Mouse (Mus musculus) R1 (cell line): ENCODE results near the gene Uckl1.
A peak's percentile ranks its signal among the peaks of the same experiment; 100 is the strongest.

ENCODE experiments used
- DNase-seq: peaks from one replicate; pipeline ENCODE4 v3.0.0-alpha.2; 2018; ENCODE audit warnings: low read depth, low spot score

Uckl1 gene

GRCm38 (mm10) chr2:181589732-181590105 is 5.0 kb upstream of the Uckl1 start:
- DNase-seq: no peak

- no peak for DNase-seq
Observed at GRCm38 (mm10) chr2:181589011-181589731, 4.5 kb upstream of the Uckl1 start.

GRCm38 (mm10) chr2:181588229-181588780 is 3.6 kb upstream of the Uckl1 start:
- DNase-seq: no peak

GRCm38 (mm10) chr2:181587796-181588195 is 3.1 kb upstream of the Uckl1 start:
- no peak for DNase-seq

GRCm38 (mm10) chr2:181586124-181586523 is 1.4 kb upstream of the Uckl1 start:
- no peak for DNase-seq

- DNase-seq: no peak
Observed at GRCm38 (mm10) chr2:181585506-181585905, 814 bp upstream of the Uckl1 start.

GRCm38 (mm10) chr2:181583460-181584257 is 1.0 kb downstream of the Uckl1 start:
- DNase-seq: no peak

GRCm38 (mm10) chr2:181582939-181583338 is 1.8 kb downstream of the Uckl1 start:
- DNase-seq: no peak

GRCm38 (mm10) chr2:181582358-181582757 is 2.3 kb downstream of the Uckl1 start:
- no peak for DNase-seq

GRCm38 (mm10) chr2:181581402-181582120 is 3.1 kb downstream of the Uckl1 start:
- peak; percentile 81 for DNase-seq

- DNase-seq: peak; percentile 96
Observed at GRCm38 (mm10) chr2:181581016-181581401, 3.7 kb downstream of the Uckl1 start.

GRCm38 (mm10) chr2:181580131-181580772 is 4.4 kb downstream of the Uckl1 start:
- DNase-seq: no peak

GRCm38 (mm10) chr2:181579681-181580080 is 5.0 kb downstream of the Uckl1 start:
- DNase-seq: no peak

- DNase-seq: no peak
Observed at GRCm38 (mm10) chr2:181578790-181579618, 5.7 kb downstream of the Uckl1 start.

GRCm38 (mm10) chr2:181577981-181578581 is 6.6 kb downstream of the Uckl1 start:
- DNase-seq: no peak

GRCm38 (mm10) chr2:181577126-181577525 is 7.6 kb downstream of the Uckl1 start:
- no peak for DNase-seq

GRCm38 (mm10) chr2:181576613-181577012 is 8.1 kb downstream of the Uckl1 start:
- DNase-seq: no peak

GRCm38 (mm10) chr2:181574921-181575545 is 9.7 kb downstream of the Uckl1 start:
- DNase-seq: no peak

- DNase-seq: no peak
Observed at GRCm38 (mm10) chr2:181573961-181574360, 10.7 kb downstream of the Uckl1 start.
